ENCODE assay signal across 9 mouse cellular contexts in genomic region chr15:85734148-85734547, GRCm38 (mm10). TPM values are rescaled to one million over a fixed set of nuclear protein-coding genes. Genes with fewer than 3 reads are reported as not detected.
DNase-seq lines count a peak whose midpoint lies in the region; ATAC-seq and TF ChIP-seq lines count a peak whose summit lies in the region.
"Had no signal": no experiment of that assay in that cellular context is flagged by ENCODE, and none has a peak within 500 bp of the region (broad histone marks: within the 10 kb centered on the region; RNA-seq: fewer than 3 reads in every experiment).

No protein-coding gene starts in this region.

- intact Hi-C loops in gastrocnemius, adult 2 months (cut with DNase I): no loop called here

- peak overlapping the region; percentile 90 for H3K27ac ChIP-seq in gastrocnemius, adult 2 months
- H3K27ac ChIP-seq in kidney, postnatal 0 days: peak overlapping the region; percentile 43; the same call in 1 of the 2 replicates
- H3K27ac ChIP-seq in heart, postnatal 0 days (ENCODE audit: low read depth): peak overlapping the region; percentile 99
- peak overlapping the region; percentile 97 for H3K27ac ChIP-seq in liver, postnatal 0 days (ENCODE audit: low read depth)

- H3K4me3 ChIP-seq in gastrocnemius, adult 2 months: peak overlapping the region; percentile 91
- H3K4me3 ChIP-seq in kidney, postnatal 0 days (replicated peaks; ENCODE audit: low read depth, low read length): no peak overlapping the region
- peak overlapping the region; percentile 75 for H3K4me3 ChIP-seq in heart, postnatal 0 days (ENCODE audit: low read depth, low read length)
- peak overlapping the region; percentile 57 for H3K4me3 ChIP-seq in liver, postnatal 0 days (ENCODE audit: low read depth, low read length)

- H3K4me2 ChIP-seq in kidney, postnatal 0 days (ENCODE audit: low read length): peak overlapping the region; percentile 93
- peak overlapping the region; percentile 85 for H3K4me2 ChIP-seq in heart, postnatal 0 days (ENCODE audit: low read depth, low read length)
- peak overlapping the region; percentile 78 for H3K4me2 ChIP-seq in liver, postnatal 0 days (ENCODE audit: low read depth, low read length)

- H3K36me3 ChIP-seq in kidney, postnatal 0 days (ENCODE audit: insufficient read depth, low read length): no peaks in the 10 kb centered on the region
- H3K36me3 ChIP-seq in heart, postnatal 0 days (replicated peaks; ENCODE audit: control insufficient read depth, insufficient read depth, low read length): no peaks in the 10 kb centered on the region
- no peaks in the 10 kb centered on the region for H3K36me3 ChIP-seq in liver, postnatal 0 days (replicated peaks; ENCODE audit: insufficient read depth, low read length)

- TF ChIP-seq EP300 in heart, postnatal 0 days (IDR thresholded peaks at IDR 0.05; ENCODE audit: low read depth): no peak
- TF ChIP-seq EP300 in liver, postnatal 0 days (IDR thresholded peaks at IDR 0.05; ENCODE audit: low read depth): no peak

- WGBS in kidney, postnatal 0 days: 37% methylated on average over 8 of the region's 8 CpGs
- 32% methylated on average over 8 of the region's 8 CpGs for WGBS in heart, postnatal 0 days
- WGBS in liver, postnatal 0 days (ENCODE audit: insufficient replicate concordance): 33% methylated on average over 8 of the region's 8 CpGs

- ATAC-seq in kidney, postnatal 0 days (replicated peaks; ENCODE audit: low FRiP score, low read depth): no peak
- ATAC-seq in heart, postnatal 0 days (ENCODE audit: insufficient read depth, low read depth): no peak
- no peak for ATAC-seq in liver, postnatal 0 days

- DNase-seq in gastrocnemius, adult 2 months: no peak
- no peak for DNase-seq in gastrocnemius, postnatal 25 days
- no peak for DNase-seq in kidney, postnatal 0 days (ENCODE audit: low spot score)
- no peak for DNase-seq in kidney, postnatal 4 days
- DNase-seq in heart, postnatal 0 days (ENCODE audit: low spot score): no peak
- no peak for DNase-seq in liver, postnatal 0 days
- no peak for DNase-seq in urinary bladder, adult 2 months (ENCODE audit: low spot score)
- DNase-seq in thymus, postnatal 25 days: no peak
- DNase-seq: lung, postnatal 14 days had no signal

- no peaks in the 10 kb centered on the region; the same call in 1 of the 2 replicates for H3K4me1 ChIP-seq in kidney, postnatal 0 days (replicated peaks; ENCODE audit: insufficient read depth, low read length)
- H3K4me1 ChIP-seq in heart, postnatal 0 days (ENCODE audit: control insufficient read depth, insufficient read depth): peaks cover 3% of the 10 kb centered on the region; the same call in 1 of the 2 replicates
- H3K4me1 ChIP-seq in liver, postnatal 0 days (ENCODE audit: insufficient read depth): peaks cover 15% of the 10 kb centered on the region

- no peak overlapping the region for H3K9ac ChIP-seq in kidney, postnatal 0 days (ENCODE audit: low read depth, low read length)
- peak overlapping the region; percentile 89; the same call in 1 of the 2 replicates for H3K9ac ChIP-seq in heart, postnatal 0 days (replicated peaks; ENCODE audit: low read depth, low read length)
- H3K9ac ChIP-seq in liver, postnatal 0 days (replicated peaks): peak overlapping the region; percentile 76

- no peaks in the 10 kb centered on the region; the same call in 1 of the 2 replicates for H3K27me3 ChIP-seq in kidney, postnatal 0 days (ENCODE audit: insufficient read depth, low read length)
- no peaks in the 10 kb centered on the region for H3K27me3 ChIP-seq in heart, postnatal 0 days (ENCODE audit: control insufficient read depth, insufficient read depth, low read length)
- H3K27me3 ChIP-seq in liver, postnatal 0 days (ENCODE audit: insufficient read depth, low read length): peaks cover 26% of the 10 kb centered on the region

- no peak for TF ChIP-seq CTCF in gastrocnemius, adult 2 months (IDR thresholded peaks at IDR 0.05)
- TF ChIP-seq CTCF in kidney, postnatal 0 days (IDR thresholded peaks at IDR 0.05; ENCODE audit: low read depth): no peak
- TF ChIP-seq CTCF in heart, postnatal 0 days (IDR thresholded peaks at IDR 0.05; ENCODE audit: low read depth): no peak
- TF ChIP-seq CTCF in liver, postnatal 0 days (IDR thresholded peaks at IDR 0.05; ENCODE audit: low read depth): no peak

- no peaks in the 10 kb centered on the region for H3K9me3 ChIP-seq in kidney, postnatal 0 days (replicated peaks; ENCODE audit: low read length)
- no peaks in the 10 kb centered on the region for H3K9me3 ChIP-seq in heart, postnatal 0 days (replicated peaks; ENCODE audit: control insufficient read depth, low read length)
- H3K9me3 ChIP-seq in liver, postnatal 0 days (ENCODE audit: low read length): no peaks in the 10 kb centered on the region

RNA-seq across cellular contexts. Expression of gene Ppara, which starts 0.6 kb away (rescaled TPM):
- total RNA-seq in gastrocnemius, adult 2 months (2021): 10 to 100 TPM; 15.4 to 47.2 TPM
- 10 to 100 TPM; 11.4 to 19.3 TPM for total RNA-seq in gastrocnemius, postnatal 25 days (2021)
- polyA plus RNA-seq in kidney, postnatal 0 days (2015; fragmentation: Nextera tagmentation; extraction: Ambion mirVana): 10.9 and 12.0 TPM in 2 replicates
- total RNA-seq in heart, postnatal 0 days (2014; rRNA removed; ENCODE audit: low replicate concordance): 11.6 and 18.5 TPM in 2 replicates
- polyA plus RNA-seq in heart, postnatal 0 days (2015; fragmentation: Nextera tagmentation; extraction: Ambion mirVana): 31.4 and 33.4 TPM in 2 replicates
- 169 and 185 TPM in 2 replicates for polyA plus RNA-seq in liver, postnatal 0 days (2015; fragmentation: Nextera tagmentation; extraction: Ambion mirVana)
- 6.9 and 7.8 TPM in 2 replicates for polyA plus RNA-seq in urinary bladder, adult 2 months (2012; rRNA removed)

Comparison
In these comparisons a context has a peak if more than half of its experiments do, and no peak if none do; other contexts are left out.
1. H3K27ac ChIP-seq: peak in every context shown above with its lines; median percentile 99 in heart, postnatal 0 days; 97 in liver, postnatal 0 days; 90 in gastrocnemius, adult 2 months; 43 in kidney, postnatal 0 days.